Mouse (Mus musculus) liver, postnatal 0 days (tissue): ENCODE data around the gene Mapk6.

Experiments used
- CTCF ChIP-seq: sonication (generic); IDR thresholded peaks from 2 replicates; pipeline ENCODE4 v1.5.1; 2016; ENCODE audit warnings: antibody characterized with exemption, low read depth
- EP300 ChIP-seq: IDR thresholded peaks from 2 replicates; pipeline ENCODE4 v1.6.1; 2016; ENCODE audit warnings: antibody characterized with exemption, low read depth, mild to moderate bottlenecking

DNA sequence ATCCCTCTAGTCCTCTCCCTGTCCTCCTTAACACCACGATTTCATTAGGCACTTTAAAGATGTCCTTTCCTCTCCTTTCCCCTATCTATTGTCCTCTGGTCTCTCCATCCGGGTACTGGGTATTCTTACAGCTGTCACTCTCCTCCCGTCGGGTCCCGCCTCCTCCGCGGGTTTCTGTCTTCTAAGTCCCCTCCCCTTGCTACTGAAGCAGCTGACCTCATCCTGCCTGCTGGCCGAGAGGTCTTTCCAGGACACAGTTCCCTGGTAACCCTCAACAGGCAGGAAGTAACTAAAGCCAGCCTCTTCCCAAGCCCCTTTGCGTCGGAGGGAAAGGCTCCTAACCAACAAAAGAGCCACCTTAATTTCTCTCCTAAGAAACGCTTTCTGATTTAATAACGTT lies 26.1 kb upstream of the Mapk6 start:
- TF ChIP-seq CTCF (no peak), EP300 (no peak)
